Mouse (Mus musculus) activated CD4-positive, CD25-positive, alpha-beta regulatory T cell, adult 4 months (primary cell): Measurements from ENCODE around the gene Sod3. TPM values are rescaled to one million over a fixed set of nuclear protein-coding genes. Genes with fewer than 3 reads are reported as not detected.

ENCODE experiments used
- ATAC-seq: one replicate; pipeline ENCODE4 v1.8.0; 2017
- polyA plus RNA-seq, 2 experiments: library from polyadenylated mRNA; unstranded; fragments of 100-300 nt; shearing (Covaris generic); gene quantifications; one replicate each; pipeline ENCODE4 v1.2.1; 2017

Sod3 gene
- polyA plus RNA-seq, 2 experiments from 2014 or later, result 0.11 TPM; not detected in 1

DNA sequence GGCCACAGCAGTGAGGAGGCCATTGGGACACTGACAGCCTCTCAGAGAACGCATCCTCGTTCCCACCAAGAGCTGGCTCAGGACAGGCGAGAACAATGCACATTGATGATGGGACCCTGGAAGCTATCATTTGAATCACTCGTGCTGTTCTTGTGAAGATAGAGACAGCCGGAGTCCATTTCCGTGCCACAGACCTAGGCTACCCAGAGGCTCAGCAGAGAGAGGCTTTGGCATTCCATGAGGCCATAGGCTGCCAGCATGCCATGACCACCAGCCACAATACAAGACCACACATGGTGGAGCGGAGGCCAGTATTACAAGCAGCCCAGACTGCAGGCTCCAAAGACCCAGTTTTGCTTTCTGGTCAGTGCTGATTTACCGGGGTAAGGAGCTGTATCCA is 19.2 kb downstream of the Sod3 start:
- no peak for ATAC-seq

GRCm38 (mm10) chr5:52383748-52384147 is 20.2 kb downstream of the Sod3 start:
- no peak for ATAC-seq

GRCm38 (mm10) chr5:52386016-52386415 is 22.4 kb downstream of the Sod3 start:
- ATAC-seq, result no peak

GRCm38 (mm10) chr5:52388092-52388749 is 24.6 kb downstream of the Sod3 start:
- no peak for ATAC-seq

DNA sequence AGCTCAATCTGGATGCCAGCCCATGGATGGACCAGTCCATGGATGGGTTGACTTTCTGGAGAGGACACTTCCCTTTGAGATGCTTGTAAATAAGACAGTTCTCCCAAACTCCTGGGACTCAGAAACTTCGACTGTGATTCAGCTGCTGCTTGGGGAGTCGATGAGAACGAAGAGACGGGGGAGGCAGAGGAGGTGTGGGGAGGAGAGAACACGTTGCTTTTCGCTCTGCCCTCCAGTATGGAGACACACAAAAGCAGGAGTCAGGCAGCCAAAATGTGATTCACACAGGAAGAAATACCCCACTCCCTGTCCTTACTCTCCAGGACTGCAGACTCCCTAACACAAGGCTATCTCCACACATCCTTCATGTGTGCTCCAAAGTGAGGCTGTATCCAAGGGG is 26.8 kb downstream of the Sod3 start:
- ATAC-seq, result no peak

GRCm38 (mm10) chr5:52391471-52391870 is 27.9 kb downstream of the Sod3 start:
- ATAC-seq, result no peak

GRCm38 (mm10) chr5:52393756-52394155 is 30.2 kb downstream of the Sod3 start:
- ATAC-seq, result no peak

GRCm38 (mm10) chr5:52404373-52404772 is 40.8 kb downstream of the Sod3 start:
- no peak for ATAC-seq

DNA sequence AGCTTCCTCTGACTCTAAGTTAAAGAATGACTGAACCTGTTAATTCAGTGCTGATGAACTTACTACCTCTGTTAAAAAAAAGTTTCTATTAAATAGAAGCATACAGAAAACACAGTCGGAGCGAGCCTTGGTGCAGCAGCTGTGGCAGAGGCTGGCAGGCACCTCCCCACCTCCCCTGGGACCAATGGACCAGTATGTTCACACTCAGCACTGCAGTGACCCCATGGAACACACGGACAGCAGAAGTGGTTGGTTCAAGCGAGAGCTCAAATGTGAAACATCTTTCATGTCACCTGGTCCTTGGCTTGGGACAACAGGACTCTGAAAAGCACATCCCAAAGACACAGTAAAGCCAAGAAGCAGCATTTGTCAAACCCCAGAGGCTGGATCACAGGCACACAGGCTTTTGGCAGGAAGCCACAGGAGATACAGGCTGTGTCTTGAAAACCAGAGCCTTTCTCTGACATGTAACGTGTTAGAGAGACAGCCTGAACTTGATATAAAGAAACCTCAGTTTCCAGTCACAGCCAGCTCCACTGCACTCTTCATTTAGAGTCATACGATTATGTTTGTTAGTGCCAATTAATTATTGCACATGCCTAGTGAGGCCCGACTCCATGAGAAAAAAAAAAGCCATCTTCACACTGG is 45.2 kb downstream of the Sod3 start:
- no peak for ATAC-seq

DNA sequence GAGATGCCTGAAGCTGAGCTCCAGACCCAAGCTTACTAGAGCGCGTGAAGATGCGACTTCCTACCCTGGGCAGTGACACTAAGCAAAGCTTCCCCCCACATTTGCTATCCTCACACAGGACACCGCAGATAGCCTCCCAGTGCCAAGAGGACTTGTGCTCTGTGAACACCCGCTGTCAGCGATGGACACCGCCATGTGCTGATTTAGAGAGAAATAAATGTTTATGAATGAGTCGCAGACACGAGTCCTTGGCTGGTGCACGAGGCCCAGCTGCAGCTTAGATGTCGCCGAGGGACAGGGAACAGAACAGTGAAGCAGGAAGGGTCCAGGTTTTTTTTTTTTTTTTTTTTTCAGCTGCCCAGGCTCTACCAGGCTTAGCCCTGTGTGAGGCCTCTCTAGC is 46.6 kb downstream of the Sod3 start:
- no peak for ATAC-seq

DNA sequence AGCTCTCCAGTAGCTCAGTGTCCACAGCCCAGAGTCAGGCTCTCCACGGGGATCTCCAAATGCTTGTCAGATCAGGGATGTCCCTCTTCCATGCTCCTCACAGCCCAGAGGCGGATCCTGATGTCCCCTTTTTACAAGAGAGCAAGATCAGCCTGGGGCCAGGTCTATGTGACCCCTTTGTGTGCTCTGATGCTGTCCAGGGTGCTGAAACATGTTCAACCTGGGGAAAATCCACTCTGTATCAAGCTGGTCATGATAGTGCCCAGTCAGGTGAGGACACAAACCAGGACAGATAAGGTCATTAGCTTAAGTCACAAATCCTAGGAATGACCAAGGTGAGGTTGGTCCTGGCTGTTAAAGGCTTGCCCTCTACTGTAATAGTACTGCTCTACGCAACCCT is 48.0 kb downstream of the Sod3 start:
- no peak for ATAC-seq

GRCm38 (mm10) chr5:52415193-52415592 is 51.6 kb downstream of the Sod3 start:
- ATAC-seq, result no peak

DNA sequence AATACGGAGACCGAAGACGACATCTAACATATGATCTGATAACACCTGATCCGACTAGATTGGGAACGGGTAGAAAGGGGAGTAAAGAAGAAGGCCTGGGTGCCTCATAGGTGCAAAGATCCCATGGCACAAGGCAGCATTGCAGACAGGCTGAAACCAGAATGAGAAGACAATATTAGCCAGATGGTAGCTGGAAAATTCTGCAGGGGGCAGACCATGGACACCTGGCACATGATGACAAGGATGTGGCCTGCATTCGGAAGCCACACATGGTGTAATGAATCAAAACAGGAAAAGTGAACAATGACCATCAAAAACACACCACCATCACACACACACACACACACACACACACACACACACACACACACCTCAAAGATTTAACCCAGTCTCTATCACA is 52.3 kb downstream of the Sod3 start:
- ATAC-seq, result no peak

DNA sequence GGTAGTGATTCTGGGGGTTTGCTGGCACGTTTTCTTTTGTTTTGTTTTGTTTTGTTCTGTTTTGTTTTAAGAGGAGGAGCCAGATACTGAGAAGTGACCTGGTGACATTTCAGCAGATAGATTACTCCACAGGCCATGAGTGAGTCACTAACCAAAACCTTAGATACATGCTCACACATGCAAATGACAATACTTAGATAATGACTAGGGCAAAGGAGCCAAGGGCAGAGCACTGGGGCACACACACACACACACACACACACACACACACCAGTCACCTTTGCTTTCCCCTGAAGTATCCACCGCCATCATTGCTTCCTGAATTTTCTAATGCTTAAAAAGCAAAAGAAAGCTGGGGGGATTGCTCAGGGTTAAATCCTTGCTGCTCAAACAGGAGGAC is 52.9 kb downstream of the Sod3 start:
- ATAC-seq, result no peak

Other genes starting within 250 kb of the Sod3 start
- gene Dhx15, start 173.3 kb upstream of the Sod3 start, polyA plus RNA-seq, result 100 to 1,000 TPM in 1 of 2 experiments, 10 to 100 TPM in 1; 87.2 to 103 TPM
- gene Ccdc149, start 107.7 kb downstream of the Sod3 start, polyA plus RNA-seq, result not detected
- gene Lgi2, start 202.7 kb downstream of the Sod3 start, polyA plus RNA-seq, result not detected